Mouse (Mus musculus): ENCODE data around the gene Mlx.

The Mlx gene

DNA sequence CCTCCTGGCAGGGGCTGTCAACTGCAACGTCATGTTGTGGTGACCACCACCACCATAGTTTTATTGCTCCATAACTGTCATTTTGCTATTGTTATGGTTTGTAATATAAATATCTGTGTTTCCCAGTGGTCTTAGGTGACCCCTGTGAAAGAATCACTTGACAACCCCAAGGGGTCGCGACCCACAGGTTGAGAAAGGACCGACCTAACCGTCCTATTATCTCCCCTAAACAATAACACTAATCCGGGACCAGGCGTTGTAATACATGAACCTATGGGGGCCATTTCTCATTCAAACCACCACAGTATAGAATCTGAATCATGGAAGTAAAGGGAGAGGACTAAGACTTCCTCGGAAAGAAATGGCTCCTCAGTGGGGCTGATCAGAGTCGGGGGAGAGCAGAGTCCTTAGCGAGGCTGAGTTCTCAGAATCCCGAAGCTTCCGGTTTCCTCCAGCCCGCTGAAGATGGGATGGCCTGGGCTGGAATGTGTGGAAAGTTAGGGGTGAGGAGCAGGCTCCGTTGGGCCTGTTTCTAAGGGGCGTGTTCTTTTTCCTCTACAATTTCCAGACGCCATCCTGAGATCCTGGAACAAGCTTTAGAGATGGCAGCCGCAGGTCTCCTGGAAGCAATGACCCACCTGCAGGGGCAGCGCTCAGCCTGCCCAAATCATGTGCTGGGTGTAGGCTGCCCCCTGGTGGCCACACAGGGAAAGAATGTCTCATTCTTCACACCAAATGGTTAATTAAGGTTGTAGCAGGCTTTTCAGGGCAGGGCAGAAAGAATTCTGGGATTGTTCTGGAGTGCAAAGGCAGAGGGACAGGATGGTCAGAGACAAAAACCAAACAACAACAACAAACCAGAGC is 20.3 kb upstream of the Mlx start:
- DNase-seq: peak; percentile 94

GRCm38 (mm10) chr11:101069391-101070188 is 17.5 kb upstream of the Mlx start, which contains the start of gene Naglu:
Naglu (plus strand) TSS chr11:101070012.
- peak; percentile 96 for DNase-seq

- DNase-seq: no peak
Observed at GRCm38 (mm10) chr11:101070189-101070527, 16.9 kb upstream of the Mlx start.

GRCm38 (mm10) chr11:101070987-101071386 is 16.1 kb upstream of the Mlx start:
- DNase-seq: no peak

GRCm38 (mm10) chr11:101071810-101072428 is 15.2 kb upstream of the Mlx start:
- DNase-seq: peak; percentile 53

- DNase-seq: no peak
Observed at GRCm38 (mm10) chr11:101078121-101078520, 9.0 kb upstream of the Mlx start, which contains the start of gene Hsd17b1. Hsd17b1 (plus strand) TSS chr11:101078411.

DNA sequence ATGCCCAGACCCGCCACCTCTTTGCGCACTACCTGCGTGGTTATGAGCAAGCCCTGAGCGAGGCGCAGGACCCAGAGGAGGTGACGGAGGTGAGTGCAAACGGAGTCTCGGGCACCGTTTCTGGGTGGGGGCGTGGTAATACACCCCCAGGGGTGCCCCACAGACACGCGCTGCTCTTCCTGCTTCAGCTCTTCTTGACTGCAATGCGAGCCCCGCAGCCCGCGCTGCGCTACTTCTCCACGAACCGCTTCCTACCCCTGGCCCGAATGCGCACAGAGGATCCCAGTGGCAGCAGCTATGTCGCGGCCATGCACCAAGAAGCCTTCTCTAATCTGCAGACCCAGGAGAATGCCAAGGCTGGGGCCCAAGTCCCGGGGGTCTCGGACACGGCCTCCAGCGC is 7.3 kb upstream of the Mlx start:
- no peak for DNase-seq

GRCm38 (mm10) chr11:101080421-101080820 is 6.7 kb upstream of the Mlx start:
- DNase-seq: no peak

GRCm38 (mm10) chr11:101081659-101082058 is 5.4 kb upstream of the Mlx start:
- peak; percentile 45 for DNase-seq

GRCm38 (mm10) chr11:101082208-101083082 is 4.6 kb upstream of the Mlx start, which contains the start of gene Coasy:
Coasy (plus strand) TSS chr11:101082565.
- peak; percentile 87 for DNase-seq

DNA sequence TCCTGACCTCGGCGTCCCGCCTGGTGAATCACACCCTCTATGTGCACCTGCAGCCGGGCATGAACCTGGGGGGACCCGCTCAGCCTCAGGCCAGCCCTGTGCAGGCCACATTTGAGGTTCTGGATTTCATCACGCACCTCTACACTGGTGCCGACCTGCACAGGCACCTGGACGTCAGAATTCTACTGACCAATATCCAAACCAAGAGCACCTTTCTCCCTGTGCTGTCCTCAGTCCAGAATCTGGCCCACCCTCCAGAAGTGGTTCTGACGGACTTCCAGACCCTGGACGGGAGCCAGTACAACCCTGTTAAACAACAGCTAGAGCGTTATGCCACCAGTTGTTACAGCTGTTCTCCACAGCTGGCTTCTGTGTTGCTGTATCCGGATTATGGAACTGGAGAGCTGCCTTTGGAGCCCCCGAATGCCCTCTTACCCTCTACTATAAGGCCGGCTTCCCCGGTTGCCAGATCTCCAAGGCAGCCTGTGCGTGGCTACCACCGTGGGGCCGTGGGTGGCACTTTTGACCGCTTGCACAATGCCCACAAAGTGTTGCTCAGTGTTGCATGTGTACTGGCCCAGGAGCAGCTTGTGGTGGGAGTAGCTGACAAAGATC is 3.9 kb upstream of the Mlx start:
- DNase-seq: no peak

DNA sequence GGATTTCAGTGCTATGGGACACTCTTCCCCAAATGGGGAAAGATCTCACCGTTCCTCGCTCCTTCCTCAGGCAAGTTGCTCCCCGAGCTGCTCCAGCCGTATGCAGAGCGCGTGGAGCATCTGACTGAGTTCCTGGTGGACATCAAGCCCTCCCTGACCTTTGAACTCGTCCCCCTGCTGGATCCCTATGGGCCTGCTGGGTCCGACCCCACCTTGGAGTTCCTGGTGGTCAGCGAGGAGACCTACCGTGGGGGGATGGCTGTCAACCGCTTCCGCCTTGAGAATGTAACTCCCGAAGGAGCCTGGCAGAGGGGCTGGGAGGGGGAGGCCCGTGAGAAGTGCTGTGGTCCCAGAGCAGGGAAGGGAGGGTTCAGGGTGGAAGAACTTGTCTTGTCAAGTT is 2.8 kb upstream of the Mlx start:
- no peak for DNase-seq

- DNase-seq: peak; percentile 45
Observed at GRCm38 (mm10) chr11:101084811-101085210, 2.3 kb upstream of the Mlx start.

GRCm38 (mm10) chr11:101085617-101086322 is 1.3 kb upstream of the Mlx start:
- DNase-seq: peak; percentile 39

DNA sequence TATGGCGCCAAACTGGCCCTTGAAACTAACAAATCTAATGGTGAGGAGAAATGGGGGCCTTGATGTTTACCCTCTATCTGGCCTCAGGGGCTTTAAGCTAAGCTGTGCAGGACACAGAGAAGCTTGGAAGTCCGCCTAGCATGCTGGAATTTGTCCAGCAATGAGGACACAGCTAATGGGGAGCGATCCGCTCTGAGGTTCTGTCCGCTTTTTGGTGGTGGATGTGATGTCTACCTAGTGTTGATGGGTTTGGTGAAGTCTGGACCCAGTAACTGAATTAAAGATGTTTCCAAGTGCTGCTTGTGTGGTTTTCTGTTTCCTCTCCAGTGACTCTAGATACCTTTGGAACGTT is 778 bp upstream of the Mlx start:
- peak; percentile 62 for DNase-seq

DNA sequence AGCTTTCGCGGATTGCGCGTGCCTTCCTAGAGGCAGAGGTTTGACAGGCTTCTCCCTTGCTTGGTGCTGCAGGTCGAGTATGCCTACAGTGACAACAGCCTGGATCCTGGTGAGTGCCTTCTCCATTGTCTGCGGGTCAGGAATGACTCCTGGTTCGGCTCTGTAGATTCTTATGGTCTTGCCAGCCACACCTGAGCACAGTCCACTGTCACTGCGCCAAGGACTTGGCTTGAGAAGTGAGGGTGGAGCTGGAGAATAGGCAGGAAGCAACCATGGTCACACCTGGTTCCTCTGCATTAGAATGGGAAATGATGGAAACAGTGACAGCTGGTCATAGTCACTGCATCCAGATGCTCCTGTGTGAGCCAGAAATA is 592 bp downstream of the Mlx start:
- no peak for DNase-seq

DNA sequence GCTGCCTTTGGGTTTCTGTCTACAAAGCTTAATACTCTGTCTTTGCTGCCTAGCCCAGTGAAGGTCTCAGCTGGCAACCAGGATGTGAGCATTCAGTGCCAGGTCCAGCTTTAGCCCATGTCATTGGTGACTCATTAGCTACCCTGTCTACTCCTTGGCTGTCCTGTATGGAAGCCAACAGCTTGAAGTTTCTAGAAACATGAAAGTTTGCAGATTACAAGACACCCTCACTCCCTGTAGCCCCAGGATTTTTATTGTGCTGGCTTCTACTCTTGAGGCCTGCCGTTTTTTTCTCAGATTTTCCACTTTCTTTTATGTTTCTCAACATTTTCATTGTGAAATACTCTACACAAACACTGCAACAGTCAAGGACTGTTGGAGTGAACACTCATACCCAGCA is 2.9 kb downstream of the Mlx start:
- no peak for DNase-seq

DNA sequence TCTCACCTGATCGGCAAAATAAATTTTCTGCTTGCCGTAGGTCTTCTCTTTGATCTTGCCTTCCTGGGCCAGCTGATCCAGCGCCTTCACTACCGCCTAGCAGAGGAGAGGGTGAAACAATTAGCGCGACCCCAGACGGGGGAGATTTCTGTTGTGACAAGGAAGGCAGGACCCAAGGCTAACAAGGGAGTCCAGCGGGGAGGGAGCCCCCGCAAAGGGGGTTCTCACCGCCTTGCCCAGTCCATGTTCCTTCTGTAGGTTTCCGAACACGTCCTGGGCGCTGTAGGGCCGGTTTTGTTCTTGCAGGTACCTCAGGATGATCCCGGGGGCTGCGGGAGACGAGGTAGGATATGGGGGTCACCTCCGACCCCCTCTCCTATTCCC is 7.8 kb downstream of the Mlx start:
- no peak for DNase-seq

DNA sequence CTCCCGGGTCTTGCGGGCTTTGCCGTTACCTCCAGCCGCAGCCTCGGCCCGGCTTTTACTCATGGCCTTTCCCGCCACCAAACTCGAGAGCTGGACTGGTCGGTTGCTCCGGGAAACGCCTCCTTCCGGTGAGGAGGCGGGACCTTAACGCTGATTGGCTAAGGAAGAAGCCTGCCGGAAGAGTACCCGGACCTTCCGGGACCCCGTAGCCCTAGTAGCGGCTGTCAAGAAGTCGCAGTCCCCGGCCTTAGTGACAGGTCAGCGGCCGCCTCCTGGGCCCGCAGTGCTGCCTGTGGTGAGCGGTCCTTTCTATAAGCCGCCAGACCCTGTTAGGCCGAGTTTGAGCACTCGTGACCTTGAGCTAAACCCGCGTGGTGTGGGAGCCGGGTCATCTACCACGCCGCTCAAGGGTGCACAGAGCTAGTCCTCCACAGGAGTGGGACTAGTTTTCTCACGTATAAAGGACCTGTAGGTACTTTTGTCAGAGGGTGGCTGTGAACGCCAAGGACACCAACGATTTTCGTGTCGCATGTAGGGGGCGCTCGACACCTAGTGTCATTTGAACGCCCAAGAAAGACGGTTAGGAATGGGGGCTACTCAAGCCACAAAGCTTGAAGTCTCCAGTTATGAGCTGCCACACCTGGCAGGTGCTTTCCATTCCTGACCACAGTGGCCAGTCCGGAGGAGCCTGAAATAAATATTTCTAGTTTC is 8.4 kb downstream of the Mlx start, which contains the start of gene Psmc3ip:
Psmc3ip (minus strand) TSS at position 123 of the 711 bp plus-strand sequence.
- DNase-seq: peak; percentile 94

DNA sequence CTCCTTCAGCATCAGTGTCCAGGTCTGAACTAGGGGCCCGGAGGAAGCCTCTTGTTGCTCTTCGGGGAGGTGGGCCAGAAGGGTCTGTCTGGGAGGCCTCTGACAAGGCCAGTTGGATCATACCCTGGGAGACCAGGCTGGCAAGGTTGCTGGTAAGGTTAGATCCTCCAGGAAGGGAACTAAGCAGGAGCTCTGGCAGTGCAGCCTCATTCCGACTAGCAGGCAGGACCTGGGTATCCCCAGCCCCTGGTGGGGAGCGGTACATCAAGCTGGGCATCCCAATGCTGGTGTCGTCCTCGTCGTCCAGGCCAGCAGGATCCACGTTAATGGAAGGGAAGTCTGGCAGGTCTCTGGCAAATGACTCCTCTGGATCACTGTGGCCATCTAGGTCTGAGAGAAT is 11.2 kb downstream of the Mlx start:
- no peak for DNase-seq

GRCm38 (mm10) chr11:101103011-101103410 is 15.9 kb downstream of the Mlx start:
- no peak for DNase-seq
